Mouse (Mus musculus) heart, embryonic 16.5 days (tissue): ENCODE results near the gene Gm10972. TPM values are rescaled to one million over a fixed set of nuclear protein-coding genes. Genes with fewer than 3 reads are reported as not detected.
"Not testable (repeated sequence)": the region's sequence is repeated elsewhere in the genome, so short reads cannot be mapped to it uniquely, and the experiment has no call there.

Experiments used
- ATAC-seq: fragments of 200-750 bp; cut with Nextera tagmentation; replicated peaks from 2 replicates; pipeline ENCODE4 v1.8.0; 2017; ENCODE audit warnings: moderate number of reproducible peaks; ENCODE audit not compliant: insufficient read depth, low FRiP score; ENCODE audit errors: extremely low read depth
- H3K27ac ChIP-seq: fragments of 300-500 bp; sonication (generic); 2 replicates; pipeline ENCODE4 v1.5.1; 2014; ENCODE audit warnings: mild to moderate bottlenecking, low read length, control low read depth, moderate library complexity
- H3K27me3 ChIP-seq: fragments of 300-500 bp; sonication (generic); 2 replicates; pipeline ENCODE4 v1.6.1; 2014; ENCODE audit warnings: low read length, mixed read lengths; ENCODE audit not compliant: control insufficient read depth, insufficient read depth
- H3K36me3 ChIP-seq: fragments of 300-500 bp; sonication (generic); 2 replicates; pipeline ENCODE4 v1.6.1; 2014; ENCODE audit not compliant: control insufficient read depth, insufficient read depth
- H3K4me1 ChIP-seq: fragments of 300-500 bp; sonication (generic); 2 replicates; pipeline ENCODE4 v1.6.1; 2014; ENCODE audit warnings: low read length, mixed read lengths; ENCODE audit not compliant: control insufficient read depth, insufficient read depth
- H3K4me2 ChIP-seq: fragments of 300-500 bp; sonication (generic); 2 replicates; pipeline ENCODE4 v1.6.1; 2014; ENCODE audit warnings: low read depth, mild to moderate bottlenecking, control low read depth, low read length
- H3K4me3 ChIP-seq: fragments of 300-500 bp; sonication (generic); 2 replicates; pipeline ENCODE4 v1.5.1; 2014; ENCODE audit warnings: mild to moderate bottlenecking, control low read depth, low read length
- H3K9ac ChIP-seq: fragments of 300-500 bp; sonication (generic); 2 replicates; pipeline ENCODE4 v1.6.1; 2014; ENCODE audit warnings: low read length, control low read depth
- H3K9me3 ChIP-seq: fragments of 300-500 bp; sonication (generic); replicated peaks from 2 replicates; pipeline ENCODE4 v1.6.1; 2016; ENCODE audit warnings: low read length; ENCODE audit not compliant: control insufficient read depth
- WGBS: fragments of 180-500 bp; shearing (Covaris S2); extraction: QIAGEN DNeasy Blood & Tissue Kit; methylation state at CpG from one replicate; pipeline ENCODE4 v1.1.7; 2014; 5-methylcytosine and 5-hydroxymethylcytosine counted together
- polyA plus RNA-seq: library from polyadenylated mRNA; unstranded; fragments of >200 nt; fragmentation: Nextera tagmentation; extraction: Ambion mirVana; gene quantifications from 2 replicates; pipeline ENCODE4 v1.2.1, GENCODE M21; 2015

Gene Gm10972
- not detected in 2 replicates for polyA plus RNA-seq

DNA sequence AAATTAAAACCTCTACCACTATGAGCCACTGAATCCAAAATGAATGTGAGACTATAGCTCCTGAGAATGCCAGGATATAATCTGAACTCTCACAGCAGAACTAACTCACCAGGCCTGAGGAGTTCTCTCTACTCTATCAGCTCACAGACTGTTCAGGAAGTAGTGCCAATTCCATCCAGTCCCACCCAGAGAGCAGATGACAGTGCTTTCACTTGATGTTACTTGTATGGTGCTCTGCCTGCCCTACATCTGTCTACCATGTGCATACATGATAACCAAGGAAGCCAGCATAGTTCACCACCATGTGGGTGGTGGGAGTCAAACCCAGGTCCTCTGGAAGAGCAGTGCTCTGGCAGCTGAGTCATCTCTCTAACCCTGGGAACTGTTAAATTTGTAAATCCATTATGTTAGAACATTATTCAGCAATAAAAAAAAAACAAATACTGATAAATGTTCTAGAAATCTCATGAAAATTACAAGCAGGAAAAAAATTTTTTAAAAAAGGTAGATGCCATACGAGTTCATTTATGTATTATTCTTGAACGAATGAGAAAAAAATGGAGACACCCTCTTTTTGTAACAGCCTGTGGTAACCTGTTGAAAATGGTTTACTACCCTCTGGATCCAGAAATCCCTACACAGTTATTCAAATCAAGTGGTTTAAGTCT, at the start of gene Gm10972:
TSS of gene Gm10972 (plus strand) at position 618 of the 668 bp plus-strand sequence.
- not testable (repeated sequence) for H3K9me3 ChIP-seq, H3K9ac ChIP-seq, H3K4me1 ChIP-seq, H3K4me2 ChIP-seq, H3K27me3 ChIP-seq, ATAC-seq, H3K27ac ChIP-seq, H3K36me3 ChIP-seq, H3K4me3 ChIP-seq
- 67% methylated on average over 2 of the region's 2 CpGs for WGBS

- no peak for ATAC-seq
- Histone ChIP-seq H3K27me3 (no peaks in the 10 kb centered on the region), H3K9ac (no peak overlapping the region), H3K27ac (no peak overlapping the region), H3K9me3 (0 out of 2 replicates have a peak, but pooled peaks cover 2% of the 10 kb centered on the region), H3K36me3 (no peaks in the 10 kb centered on the region), H3K4me1 (no peaks in the 10 kb centered on the region), H3K4me3 (no peak overlapping the region), H3K4me2 (no peak overlapping the region)
- WGBS = 78% methylated on average over 6 of the region's 6 CpGs
Measured at GRCm38 (mm10) chr3:94595871-94596287, 47.0 kb upstream of the Gm10972 start.

DNA sequence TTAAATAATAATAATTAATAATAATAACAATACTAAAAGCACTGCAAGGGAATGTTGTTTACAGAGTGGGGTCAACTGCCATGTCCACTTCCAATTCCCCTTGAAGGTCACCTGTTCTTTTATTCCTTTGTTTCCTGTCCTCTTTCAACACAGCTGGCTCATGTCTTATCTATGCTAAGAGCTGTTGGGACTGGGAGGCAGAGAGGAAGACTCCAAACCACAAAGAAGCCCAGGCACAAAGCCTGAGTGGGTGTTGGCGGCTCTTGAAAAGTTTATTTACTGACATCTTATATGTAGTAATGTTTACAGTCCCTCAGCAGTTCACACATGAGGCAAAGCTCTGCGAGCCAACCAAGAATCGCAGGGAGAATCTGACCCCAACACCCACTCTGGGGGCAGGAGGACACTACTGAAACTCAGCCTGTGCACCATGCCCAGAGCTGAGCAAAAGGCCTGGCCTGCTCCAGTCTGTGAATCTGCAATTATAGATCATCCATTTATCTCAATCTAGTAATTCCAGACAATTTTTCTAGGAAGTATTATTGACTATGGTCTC, 45.6 kb upstream of the Gm10972 start:
- Histone ChIP-seq H3K36me3 (no peaks in the 10 kb centered on the region), H3K27me3 (no peaks in the 10 kb centered on the region), H3K9ac (no peak overlapping the region), H3K4me1 (no peaks in the 10 kb centered on the region), H3K4me2 (no peak overlapping the region), H3K27ac (no peak overlapping the region), H3K9me3 (no peaks in the 10 kb centered on the region), H3K4me3 (no peak overlapping the region)
- ATAC-seq = no peak
- WGBS = 59% methylated on average over 3 of the region's 3 CpGs

GRCm38 (mm10) chr3:94601959-94602358, 41.0 kb upstream of the Gm10972 start:
- Histone ChIP-seq H3K27ac (no peak overlapping the region), H3K4me3 (no peak overlapping the region), H3K4me1 (no peaks in the 10 kb centered on the region), H3K9me3 (no peaks in the 10 kb centered on the region), H3K36me3 (no peaks in the 10 kb centered on the region), H3K27me3 (no peaks in the 10 kb centered on the region), H3K4me2 (no peak overlapping the region), H3K9ac (no peak overlapping the region)
- WGBS = 0% methylated on average over 4 of the region's 4 CpGs
- ATAC-seq = no peak

DNA sequence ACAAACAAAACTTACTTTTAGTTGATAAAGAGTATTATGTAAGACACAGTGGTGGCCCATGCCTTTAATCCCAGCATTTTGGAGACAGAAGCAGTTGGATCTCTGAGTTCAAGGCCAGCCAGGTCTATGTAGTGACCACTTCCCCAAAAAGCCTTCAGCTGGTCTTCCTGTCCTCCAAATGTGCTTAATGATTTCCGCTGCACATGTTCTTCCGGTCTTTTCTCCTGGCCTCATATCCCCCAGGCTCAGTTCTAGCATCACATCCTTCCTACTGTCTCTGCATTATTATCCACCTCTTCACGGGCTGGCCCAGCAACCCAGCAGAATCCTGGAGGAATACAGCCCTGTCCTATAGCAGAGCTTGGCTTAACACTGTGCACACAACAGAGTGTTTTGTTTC, 33.3 kb upstream of the Gm10972 start:
- 92% methylated on average over 3 of the region's 3 CpGs for WGBS
- H3K9ac ChIP-seq = no peak overlapping the region
- ATAC-seq = no peak
- peaks cover 2% of the 10 kb centered on the region; the same call in 1 of the 2 replicates for H3K4me1 ChIP-seq
- H3K27ac ChIP-seq = no peak overlapping the region
- H3K9me3 ChIP-seq = no peaks in the 10 kb centered on the region
- H3K4me2 ChIP-seq = no peak overlapping the region
- no peak overlapping the region for H3K4me3 ChIP-seq
- H3K27me3 ChIP-seq = no peaks in the 10 kb centered on the region
- H3K36me3 ChIP-seq = no peaks in the 10 kb centered on the region

DNA sequence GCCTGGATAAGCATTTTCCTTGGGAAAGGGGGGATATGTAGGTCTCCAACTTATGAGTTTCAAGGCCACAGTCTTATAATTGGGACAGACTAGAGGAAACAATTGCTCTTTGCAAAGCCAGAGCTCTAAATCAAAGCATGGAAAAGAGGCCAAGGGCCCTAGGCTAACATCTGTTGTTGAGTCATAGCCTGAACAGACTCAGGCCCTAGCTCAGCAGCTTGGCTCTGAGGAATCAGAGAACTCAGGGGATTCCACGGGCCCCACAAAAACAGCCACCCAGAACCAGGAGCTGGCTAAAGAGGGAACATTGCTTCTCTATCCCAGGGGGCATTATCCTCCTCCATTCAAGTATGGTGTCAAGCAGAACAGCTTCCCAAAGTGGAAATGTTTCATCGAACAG, 32.3 kb upstream of the Gm10972 start:
- Histone ChIP-seq H3K27me3 (no peaks in the 10 kb centered on the region), H3K27ac (no peak overlapping the region), H3K4me1 (peaks cover 2% of the 10 kb centered on the region; the same call in 1 of the 2 replicates), H3K4me2 (no peak overlapping the region), H3K9ac (no peak overlapping the region), H3K36me3 (no peaks in the 10 kb centered on the region), H3K4me3 (no peak overlapping the region), H3K9me3 (no peaks in the 10 kb centered on the region)
- WGBS = 89% methylated on average over 2 of the region's 2 CpGs
- no peak for ATAC-seq

GRCm38 (mm10) chr3:94611343-94611742, 31.6 kb upstream of the Gm10972 start:
- no peak overlapping the region for H3K27ac ChIP-seq
- H3K9me3 ChIP-seq = no peaks in the 10 kb centered on the region
- H3K4me1 ChIP-seq = peaks cover 2% of the 10 kb centered on the region; the same call in 1 of the 2 replicates
- H3K27me3 ChIP-seq = no peaks in the 10 kb centered on the region
- no peak overlapping the region for H3K4me3 ChIP-seq
- H3K4me2 ChIP-seq = no peak overlapping the region
- 60% methylated on average over 4 of the region's 4 CpGs for WGBS
- H3K36me3 ChIP-seq = no peaks in the 10 kb centered on the region
- no peak for ATAC-seq
- no peak overlapping the region for H3K9ac ChIP-seq

DNA sequence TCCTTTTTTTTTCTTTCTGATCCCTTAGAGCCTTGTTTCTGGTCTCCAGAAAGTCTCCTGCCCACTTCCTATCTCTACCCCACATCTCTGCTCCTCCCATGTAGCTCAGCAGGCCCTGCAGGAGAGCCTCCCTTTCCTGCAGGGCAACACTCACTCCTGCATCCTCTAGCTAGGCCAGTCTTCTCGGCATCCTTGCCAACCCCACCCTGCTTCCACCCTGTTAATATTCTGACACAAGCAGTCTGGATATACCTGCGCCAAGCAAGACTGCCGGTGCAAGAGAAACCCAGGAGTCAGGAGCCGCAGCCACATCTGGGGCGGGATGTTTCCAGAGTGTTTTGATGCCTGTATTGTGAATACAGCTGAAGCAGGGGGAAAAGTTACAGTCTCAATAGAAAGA, 31.1 kb upstream of the Gm10972 start:
- ATAC-seq = no peak
- Histone ChIP-seq H3K4me1 (peaks cover 2% of the 10 kb centered on the region; the same call in 1 of the 2 replicates), H3K4me2 (no peak overlapping the region), H3K9me3 (no peaks in the 10 kb centered on the region), H3K27me3 (no peaks in the 10 kb centered on the region), H3K36me3 (no peaks in the 10 kb centered on the region), H3K27ac (no peak overlapping the region), H3K9ac (no peak overlapping the region), H3K4me3 (no peak overlapping the region)
- 70% methylated on average over 5 of the region's 5 CpGs for WGBS

DNA sequence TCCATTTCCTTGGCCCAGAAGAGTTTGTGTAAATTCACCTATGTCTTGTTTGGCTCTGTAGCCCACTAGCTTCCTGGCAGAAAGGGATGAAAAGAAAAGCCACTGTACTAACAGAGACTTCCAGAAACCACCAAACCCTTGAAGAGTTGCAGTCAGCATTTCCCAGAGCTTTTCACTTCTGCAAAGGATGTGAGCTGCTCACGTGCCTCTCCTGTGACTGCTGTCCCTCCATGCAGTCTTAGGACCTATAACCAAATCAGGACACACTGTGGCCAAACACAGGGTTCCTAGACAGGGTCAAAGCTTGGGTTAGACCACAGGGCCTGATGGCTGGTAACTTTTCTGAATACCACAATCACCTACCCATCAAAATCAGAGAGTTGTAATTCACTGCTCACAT, 30.6 kb upstream of the Gm10972 start:
- no peak for ATAC-seq
- no peak overlapping the region for H3K27ac ChIP-seq
- no peak overlapping the region for H3K4me3 ChIP-seq
- H3K36me3 ChIP-seq = no peaks in the 10 kb centered on the region
- 92% methylated on average over 1 of the region's 1 CpGs for WGBS
- H3K4me2 ChIP-seq = no peak overlapping the region
- H3K9me3 ChIP-seq = no peaks in the 10 kb centered on the region
- H3K9ac ChIP-seq = no peak overlapping the region
- H3K27me3 ChIP-seq = no peaks in the 10 kb centered on the region
- H3K4me1 ChIP-seq = peaks cover 2% of the 10 kb centered on the region; the same call in 1 of the 2 replicates
